Mouse (Mus musculus): ENCODE measurements at regions not wholly inside any gene's neighbourhood (a gene's known extent, or its start where the extent isn't known, plus 50 kb on each side); places are given as distances from the start of the nearest gene placed in this dataset.

- DNase-seq (ENCODE audit: low read depth, low spot score) = no peak
Observed at GRCm38 (mm10) chr2:46678366-46678765, 1561.2 kb upstream of the Zeb2 start.

GRCm38 (mm10) chr2:46669517-46670291 is 1552.5 kb upstream of the Zeb2 start:
- DNase-seq (ENCODE audit: low read depth, low spot score) = no peak

- DNase-seq (ENCODE audit: low read depth, low spot score) = no peak
Observed at GRCm38 (mm10) chr2:46666990-46667337, 1549.8 kb upstream of the Zeb2 start.

- no peak for DNase-seq (ENCODE audit: low read depth, low spot score)
Observed at GRCm38 (mm10) chr2:46666084-46666989, 1549.1 kb upstream of the Zeb2 start.

- no peak for DNase-seq (ENCODE audit: low read depth, low spot score)
Observed at GRCm38 (mm10) chr2:46661876-46662275, 1544.7 kb upstream of the Zeb2 start.

- DNase-seq (ENCODE audit: low read depth, low spot score) = no peak
Observed at GRCm38 (mm10) chr2:46660577-46660976, 1543.4 kb upstream of the Zeb2 start.

GRCm38 (mm10) chr2:46655289-46655688 is 1538.1 kb upstream of the Zeb2 start:
- no peak for DNase-seq (ENCODE audit: low read depth, low spot score)

- DNase-seq (ENCODE audit: low read depth, low spot score) = no peak
Observed at GRCm38 (mm10) chr2:46652616-46653015, 1535.4 kb upstream of the Zeb2 start.

GRCm38 (mm10) chr2:46646366-46646765 is 1529.2 kb upstream of the Zeb2 start:
- no peak for DNase-seq (ENCODE audit: low read depth, low spot score)

- DNase-seq (ENCODE audit: low read depth, low spot score) = no peak
Observed at GRCm38 (mm10) chr2:46609217-46609616, 1492.0 kb upstream of the Zeb2 start.

GRCm38 (mm10) chr2:46581773-46582172 is 1464.6 kb upstream of the Zeb2 start:
- no peak for DNase-seq (ENCODE audit: low read depth, low spot score)

- no peak for DNase-seq (ENCODE audit: low read depth, low spot score)
Observed at GRCm38 (mm10) chr2:46570416-46570815, 1453.2 kb upstream of the Zeb2 start.

- no peak for DNase-seq (ENCODE audit: low read depth, low spot score)
Observed at GRCm38 (mm10) chr2:46533395-46533794, 1416.2 kb upstream of the Zeb2 start.

GRCm38 (mm10) chr2:46530686-46531085 is 1413.5 kb upstream of the Zeb2 start:
- DNase-seq (ENCODE audit: low read depth, low spot score) = no peak

GRCm38 (mm10) chr2:46525223-46525622 is 1408.0 kb upstream of the Zeb2 start:
- no peak for DNase-seq (ENCODE audit: low read depth, low spot score)

GRCm38 (mm10) chr2:46524625-46525024 is 1407.4 kb upstream of the Zeb2 start:
- no peak for DNase-seq (ENCODE audit: low read depth, low spot score)

GRCm38 (mm10) chr2:46521147-46521965 is 1404.2 kb upstream of the Zeb2 start:
- no peak for DNase-seq (ENCODE audit: low read depth, low spot score)

- no peak for DNase-seq (ENCODE audit: low read depth, low spot score)
Observed at GRCm38 (mm10) chr2:46512237-46513028, 1395.2 kb upstream of the Zeb2 start.

GRCm38 (mm10) chr2:46506951-46507350 is 1389.8 kb upstream of the Zeb2 start:
- DNase-seq (ENCODE audit: low read depth, low spot score) = no peak

GRCm38 (mm10) chr2:46503074-46503473 is 1385.9 kb upstream of the Zeb2 start:
- no peak for DNase-seq (ENCODE audit: low read depth, low spot score)

- no peak for DNase-seq (ENCODE audit: low read depth, low spot score)
Observed at GRCm38 (mm10) chr2:46492299-46492698, 1375.1 kb upstream of the Zeb2 start.

Data from CD4-positive, CD25-positive, alpha-beta regulatory T cell, adult 2 months (primary cell).